Mouse (Mus musculus): ENCODE results near the gene Ttc37. TPM values are rescaled to one million over a fixed set of nuclear protein-coding genes. Genes with fewer than 3 reads are reported as not detected.

The Ttc37 gene
- polyA plus RNA-seq, 1 experiment from 2014 or later, result 8.0 TPM

DNA sequence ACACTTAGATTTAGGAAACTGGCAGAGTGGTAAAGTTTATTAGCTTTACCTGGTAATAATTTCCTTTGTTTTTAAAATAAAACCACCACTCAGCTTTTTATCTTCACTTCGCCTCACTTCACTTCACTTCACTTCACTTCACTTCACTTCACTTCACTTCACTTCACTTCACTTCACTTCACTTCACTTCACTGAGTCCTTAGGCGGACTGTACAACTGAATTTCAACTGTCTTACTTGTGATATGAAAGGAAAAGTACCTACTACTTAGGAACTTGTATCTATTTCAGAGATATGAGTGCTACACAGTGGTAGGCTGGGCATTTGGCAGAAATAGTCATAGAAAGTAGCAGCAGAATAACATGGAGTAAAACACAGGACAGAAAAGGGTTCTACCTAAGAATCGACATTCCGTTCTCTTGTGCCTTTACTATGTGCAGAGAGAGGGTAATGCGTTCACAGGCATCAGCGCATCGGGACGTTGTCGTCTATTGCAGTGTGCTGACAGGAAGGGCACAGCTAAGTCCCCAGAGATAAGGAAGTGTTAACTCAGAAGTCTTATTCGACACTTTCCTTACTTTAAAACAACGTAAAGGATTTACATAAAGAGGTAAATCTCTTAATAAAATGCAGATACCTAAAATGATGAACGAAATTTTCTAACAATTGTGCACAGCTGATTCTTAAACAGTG, 42.7 kb downstream of the Ttc37 start:
- H3K36me3 ChIP-seq (ENCODE audit: control insufficient read depth, insufficient read depth), result peaks cover 21% of the 10 kb centered on the region
- H3K27me3 ChIP-seq (ENCODE audit: control insufficient read depth, insufficient read depth, low read length), result no peaks in the 10 kb centered on the region
- H3K27ac ChIP-seq (ENCODE audit: low read length), result no peak overlapping the region
- WGBS, result 64% methylated on average over 12 of the region's 12 CpGs
- H3K4me1 ChIP-seq (ENCODE audit: control insufficient read depth, insufficient read depth, low read length), result no peaks in the 10 kb centered on the region
- ATAC-seq (replicated peaks; ENCODE audit: extremely low read depth, insufficient read depth, low FRiP score), result no peak
- no peak overlapping the region for H3K4me2 ChIP-seq (ENCODE audit: low read depth, low read length)
- no peak overlapping the region for H3K4me3 ChIP-seq (ENCODE audit: low read length)
- H3K9ac ChIP-seq (ENCODE audit: low read length), result no peak overlapping the region
- H3K9me3 ChIP-seq (replicated peaks; ENCODE audit: control insufficient read depth, low read length), result no peaks in the 10 kb centered on the region

- H3K9ac ChIP-seq (ENCODE audit: low read length), result no peak overlapping the region
- ATAC-seq (replicated peaks; ENCODE audit: extremely low read depth, insufficient read depth, low FRiP score), result no peak
- no peak overlapping the region for H3K27ac ChIP-seq (ENCODE audit: low read length)
- no peak overlapping the region for H3K4me3 ChIP-seq (ENCODE audit: low read length)
- H3K4me1 ChIP-seq (ENCODE audit: control insufficient read depth, insufficient read depth, low read length), result no peaks in the 10 kb centered on the region
- H3K4me2 ChIP-seq (ENCODE audit: low read depth, low read length), result no peak overlapping the region
- H3K27me3 ChIP-seq (ENCODE audit: control insufficient read depth, insufficient read depth, low read length), result no peaks in the 10 kb centered on the region
- H3K36me3 ChIP-seq (ENCODE audit: control insufficient read depth, insufficient read depth), result peaks cover 17% of the 10 kb centered on the region
- WGBS, result 83% methylated on average over 5 of the region's 5 CpGs
- no peaks in the 10 kb centered on the region for H3K9me3 ChIP-seq (replicated peaks; ENCODE audit: control insufficient read depth, low read length)
These were observed 51.9 kb downstream of the Ttc37 start for GRCm38 (mm10) chr13:76150483-76150882.

GRCm38 (mm10) chr13:76157099-76157498, 58.6 kb downstream of the Ttc37 start:
- H3K9me3 ChIP-seq (replicated peaks; ENCODE audit: control insufficient read depth, low read length), result no peaks in the 10 kb centered on the region
- no peaks in the 10 kb centered on the region for H3K27me3 ChIP-seq (ENCODE audit: control insufficient read depth, insufficient read depth, low read length)
- WGBS, result 78% methylated on average over 3 of the region's 3 CpGs
- H3K9ac ChIP-seq (ENCODE audit: low read length), result no peak overlapping the region
- H3K4me1 ChIP-seq (ENCODE audit: control insufficient read depth, insufficient read depth, low read length), result no peaks in the 10 kb centered on the region
- no peak overlapping the region for H3K27ac ChIP-seq (ENCODE audit: low read length)
- no peak overlapping the region for H3K4me3 ChIP-seq (ENCODE audit: low read length)
- H3K36me3 ChIP-seq (ENCODE audit: control insufficient read depth, insufficient read depth), result peaks cover 25% of the 10 kb centered on the region
- ATAC-seq (replicated peaks; ENCODE audit: extremely low read depth, insufficient read depth, low FRiP score), result no peak
- no peak overlapping the region for H3K4me2 ChIP-seq (ENCODE audit: low read depth, low read length)

- Histone ChIP-seq H3K27me3 (ENCODE audit: control insufficient read depth, insufficient read depth, low read length) (no peaks in the 10 kb centered on the region), H3K4me1 (ENCODE audit: control insufficient read depth, insufficient read depth, low read length) (no peaks in the 10 kb centered on the region), H3K9me3 (replicated peaks; ENCODE audit: control insufficient read depth, low read length) (no peaks in the 10 kb centered on the region), H3K27ac (ENCODE audit: low read length) (no peak overlapping the region), H3K36me3 (ENCODE audit: control insufficient read depth, insufficient read depth) (peaks cover 25% of the 10 kb centered on the region), H3K4me3 (ENCODE audit: low read length) (no peak overlapping the region), H3K9ac (ENCODE audit: low read length) (no peak overlapping the region), H3K4me2 (ENCODE audit: low read depth, low read length) (no peak overlapping the region)
- no peak for ATAC-seq (replicated peaks; ENCODE audit: extremely low read depth, insufficient read depth, low FRiP score)
- WGBS, result 88% methylated on average over 1 of the region's 1 CpGs
These were observed 59.0 kb downstream of the Ttc37 start for GRCm38 (mm10) chr13:76157508-76157907.

- Histone ChIP-seq H3K36me3 (ENCODE audit: control insufficient read depth, insufficient read depth) (peaks cover 26% of the 10 kb centered on the region), H3K27me3 (ENCODE audit: control insufficient read depth, insufficient read depth, low read length) (no peaks in the 10 kb centered on the region), H3K27ac (ENCODE audit: low read length) (no peak overlapping the region), H3K9me3 (replicated peaks; ENCODE audit: control insufficient read depth, low read length) (no peaks in the 10 kb centered on the region), H3K4me2 (ENCODE audit: low read depth, low read length) (no peak overlapping the region), H3K4me3 (ENCODE audit: low read length) (no peak overlapping the region), H3K4me1 (ENCODE audit: control insufficient read depth, insufficient read depth, low read length) (no peaks in the 10 kb centered on the region), H3K9ac (ENCODE audit: low read length) (no peak overlapping the region)
- WGBS, result 89% methylated on average over 2 of the region's 2 CpGs
- ATAC-seq (replicated peaks; ENCODE audit: extremely low read depth, insufficient read depth, low FRiP score), result no peak
These were observed 62.1 kb downstream of the Ttc37 start for GRCm38 (mm10) chr13:76160587-76160986.

DNA sequence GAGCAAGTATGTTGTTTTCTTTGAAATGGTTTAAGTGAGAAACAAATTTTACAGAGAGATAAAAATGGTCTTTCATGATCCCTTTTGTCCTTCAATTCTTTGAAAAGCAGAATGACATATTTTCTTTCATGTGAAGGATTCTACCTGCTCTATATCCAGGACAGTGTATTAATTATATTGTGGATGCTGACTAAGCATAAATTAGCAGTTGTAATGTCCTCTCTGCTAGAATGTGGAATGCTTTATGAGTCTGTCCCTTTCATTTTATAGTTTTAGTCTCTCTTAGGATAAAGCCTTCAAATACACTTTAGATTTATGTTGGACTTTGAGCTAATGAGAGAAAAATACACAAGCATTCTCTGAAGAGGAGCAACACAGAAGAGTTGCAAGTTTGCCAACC, 75.8 kb downstream of the Ttc37 start:
- Histone ChIP-seq H3K27ac (ENCODE audit: low read length) (no peak overlapping the region), H3K36me3 (ENCODE audit: control insufficient read depth, insufficient read depth) (peaks cover 24% of the 10 kb centered on the region), H3K9ac (ENCODE audit: low read length) (no peak overlapping the region), H3K27me3 (ENCODE audit: control insufficient read depth, insufficient read depth, low read length) (no peaks in the 10 kb centered on the region), H3K9me3 (replicated peaks; ENCODE audit: control insufficient read depth, low read length) (peaks cover 9% of the 10 kb centered on the region), H3K4me3 (ENCODE audit: low read length) (no peak overlapping the region), H3K4me2 (ENCODE audit: low read depth, low read length) (no peak overlapping the region), H3K4me1 (ENCODE audit: control insufficient read depth, insufficient read depth, low read length) (no peaks in the 10 kb centered on the region)
- ATAC-seq (replicated peaks; ENCODE audit: extremely low read depth, insufficient read depth, low FRiP score), result no peak

GRCm38 (mm10) chr13:76178700-76179099, 80.2 kb downstream of the Ttc37 start:
- Histone ChIP-seq H3K9me3 (replicated peaks; ENCODE audit: control insufficient read depth, low read length) (peaks cover 9% of the 10 kb centered on the region), H3K4me3 (ENCODE audit: low read length) (no peak overlapping the region), H3K27ac (ENCODE audit: low read length) (no peak overlapping the region), H3K4me1 (ENCODE audit: control insufficient read depth, insufficient read depth, low read length) (no peaks in the 10 kb centered on the region), H3K27me3 (ENCODE audit: control insufficient read depth, insufficient read depth, low read length) (no peaks in the 10 kb centered on the region), H3K36me3 (ENCODE audit: control insufficient read depth, insufficient read depth) (peaks cover 22% of the 10 kb centered on the region), H3K4me2 (ENCODE audit: low read depth, low read length) (no peak overlapping the region), H3K9ac (ENCODE audit: low read length) (no peak overlapping the region)
- WGBS, result 93% methylated on average over 5 of the region's 5 CpGs
- no peak for ATAC-seq (replicated peaks; ENCODE audit: extremely low read depth, insufficient read depth, low FRiP score)

DNA sequence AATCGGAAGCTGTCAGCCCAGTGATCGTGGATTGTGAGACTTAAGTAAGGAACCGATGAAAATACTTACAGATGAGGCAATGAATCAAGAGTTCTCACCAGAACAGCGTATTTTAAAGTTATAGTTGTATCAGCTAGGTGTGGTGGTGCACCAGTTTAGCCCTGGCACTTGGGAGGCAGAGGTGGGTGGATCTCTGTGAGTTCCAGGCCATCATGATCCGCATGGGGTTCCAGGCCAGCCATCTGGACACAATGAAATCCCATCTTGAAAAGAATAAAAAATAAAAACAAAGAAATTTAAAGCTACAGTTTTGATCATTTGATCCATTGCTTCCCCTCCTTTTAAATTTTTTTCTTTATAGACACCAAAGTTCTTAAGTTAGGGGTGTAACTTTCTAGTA, 89.1 kb downstream of the Ttc37 start:
- ATAC-seq (replicated peaks; ENCODE audit: extremely low read depth, insufficient read depth, low FRiP score), result no peak
- WGBS, result 92% methylated on average over 5 of the region's 5 CpGs
- Histone ChIP-seq H3K36me3 (ENCODE audit: control insufficient read depth, insufficient read depth) (peaks cover 33% of the 10 kb centered on the region), H3K4me3 (ENCODE audit: low read length) (no peak overlapping the region), H3K9me3 (replicated peaks; ENCODE audit: control insufficient read depth, low read length) (no peaks in the 10 kb centered on the region), H3K9ac (ENCODE audit: low read length) (no peak overlapping the region), H3K4me2 (ENCODE audit: low read depth, low read length) (no peak overlapping the region), H3K27ac (ENCODE audit: low read length) (no peak overlapping the region), H3K4me1 (ENCODE audit: control insufficient read depth, insufficient read depth, low read length) (no peaks in the 10 kb centered on the region), H3K27me3 (ENCODE audit: control insufficient read depth, insufficient read depth, low read length) (no peaks in the 10 kb centered on the region)

- H3K27ac ChIP-seq (ENCODE audit: low read length), result no peak overlapping the region
- H3K9ac ChIP-seq (ENCODE audit: low read length), result no peak overlapping the region
- H3K27me3 ChIP-seq (ENCODE audit: control insufficient read depth, insufficient read depth, low read length), result no peaks in the 10 kb centered on the region
- peaks cover 33% of the 10 kb centered on the region for H3K36me3 ChIP-seq (ENCODE audit: control insufficient read depth, insufficient read depth)
- no peak overlapping the region for H3K4me2 ChIP-seq (ENCODE audit: low read depth, low read length)
- no peak for ATAC-seq (replicated peaks; ENCODE audit: extremely low read depth, insufficient read depth, low FRiP score)
- H3K9me3 ChIP-seq (replicated peaks; ENCODE audit: control insufficient read depth, low read length), result no peaks in the 10 kb centered on the region
- 93% methylated on average over 3 of the region's 3 CpGs for WGBS
- no peak overlapping the region for H3K4me3 ChIP-seq (ENCODE audit: low read length)
- no peaks in the 10 kb centered on the region for H3K4me1 ChIP-seq (ENCODE audit: control insufficient read depth, insufficient read depth, low read length)
These were observed 90.7 kb downstream of the Ttc37 start for GRCm38 (mm10) chr13:76189190-76189589.
